Mouse (Mus musculus) WW6 (cell line): Measurements from ENCODE around the gene Zbtb3.

Source experiments
- DNase-seq: peaks from one replicate; pipeline ENCODE4 v3.0.0-alpha.2; 2013; ENCODE audit warnings: low read depth, low spot score

Gene Zbtb3

GRCm38 (mm10) chr19:8839908-8840791 is 37.8 kb downstream of the Zbtb3 start:
- DNase-seq = no peak

- DNase-seq = no peak
Measured at GRCm38 (mm10) chr19:8841012-8841411, 38.7 kb downstream of the Zbtb3 start.

- no peak for DNase-seq
Measured at GRCm38 (mm10) chr19:8842961-8843360, 40.6 kb downstream of the Zbtb3 start.

GRCm38 (mm10) chr19:8844371-8845129 is 42.2 kb downstream of the Zbtb3 start:
- no peak for DNase-seq

GRCm38 (mm10) chr19:8848356-8848755 is 46.0 kb downstream of the Zbtb3 start:
- DNase-seq = no peak

GRCm38 (mm10) chr19:8850402-8850901 is 48.1 kb downstream of the Zbtb3 start, which contains the start of gene Lrrn4cl:
TSS of gene Lrrn4cl (plus strand) at chr19:8850768.
- no peak for DNase-seq

GRCm38 (mm10) chr19:8851639-8852038 is 49.3 kb downstream of the Zbtb3 start:
- no peak for DNase-seq

GRCm38 (mm10) chr19:8852236-8852928 is 50.0 kb downstream of the Zbtb3 start:
- DNase-seq = no peak

- DNase-seq = no peak
Measured at GRCm38 (mm10) chr19:8853117-8853516, 50.8 kb downstream of the Zbtb3 start.
